Mouse (Mus musculus) heart, adult 18-20 months (tissue): ENCODE measurements at regions not wholly inside any gene's neighbourhood (a gene's known extent, or its start where the extent isn't known, plus 50 kb on each side); places are given as distances from the start of the nearest gene placed in this dataset.
A peak's percentile ranks its signal among the peaks of the same experiment; 100 is the strongest.

Source experiments
- DNase-seq, 2 experiments: peaks; one replicate each; pipeline ENCODE4 v3.0.0; 2021 to 2022; ENCODE audit warnings: mixed read lengths in 1 of 2

- DNase-seq = no peak
These were observed 183.8 kb upstream of the Sstr1 start for GRCm38 (mm10) chr12:58027796-58028195.

GRCm38 (mm10) chr12:58056368-58056860 lies 155.2 kb upstream of the Sstr1 start:
- DNase-seq = no peak

GRCm38 (mm10) chr12:58067318-58068223 lies 144.0 kb upstream of the Sstr1 start:
- no peak for DNase-seq

GRCm38 (mm10) chr12:58087311-58087710 lies 124.3 kb upstream of the Sstr1 start:
- no peak for DNase-seq

- DNase-seq = no peak
These were observed 98.9 kb upstream of the Sstr1 start for GRCm38 (mm10) chr12:58112643-58113042.

- no peak for DNase-seq
These were observed 72.5 kb upstream of the Sstr1 start for GRCm38 (mm10) chr12:58139121-58139520.

- DNase-seq = peak in 1 of 2 experiments; percentile 22
These were observed 59.7 kb upstream of the Sstr1 start for GRCm38 (mm10) chr12:58151883-58152282.
